Mouse (Mus musculus): Measurements from ENCODE around the gene Fggy. TPM values are rescaled to one million over a fixed set of nuclear protein-coding genes. Genes with fewer than 3 reads are reported as not detected.
A peak's percentile ranks its signal among the peaks of the same experiment; 100 is the strongest.

The Fggy gene
- polyA plus RNA-seq, 1 experiment, result 22.2 TPM

DNA sequence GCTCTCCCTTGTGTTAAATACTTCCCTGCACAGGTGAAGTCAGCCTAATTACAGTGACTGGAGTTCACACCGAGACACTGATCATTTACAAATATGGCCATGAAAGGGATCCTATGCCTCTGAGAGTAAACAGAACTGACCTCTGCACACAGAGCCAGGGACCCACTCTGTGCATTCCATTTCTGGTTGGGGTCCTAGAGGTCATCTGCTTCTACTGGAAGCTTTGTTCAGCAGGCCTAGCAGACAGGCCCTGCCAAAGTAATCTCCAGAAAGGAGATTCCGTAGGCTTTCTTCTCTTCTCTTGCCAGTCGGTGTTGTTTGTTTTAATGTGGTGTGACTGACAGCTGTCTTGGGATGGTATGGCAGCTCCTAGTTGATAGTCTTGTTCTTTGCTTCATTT lies 101.7 kb downstream of the Fggy start:
- H3K27me3 ChIP-seq (ENCODE audit: control insufficient read depth, insufficient read depth, low read length, poor library complexity, severe bottlenecking), result no peaks in the 10 kb centered on the region
- TF ChIP-seq EP300 (IDR thresholded peaks at IDR 0.05; ENCODE audit: insufficient read depth, low read depth, low read length) (no peak), POLR2A (IDR thresholded peaks at IDR 0.05; ENCODE audit: insufficient read depth, low read length) (no peak), CTCF (IDR thresholded peaks at IDR 0.05; ENCODE audit: low read depth, low read length) (no peak)
- peaks cover 2% of the 10 kb centered on the region for H3K4me1 ChIP-seq (ENCODE audit: control insufficient read depth, insufficient read depth, low read length)
- H3K9ac ChIP-seq (ENCODE audit: low read depth, poor library complexity, severe bottlenecking), result no peak overlapping the region
- no peaks in the 10 kb centered on the region for H3K36me3 ChIP-seq (ENCODE audit: control insufficient read depth, insufficient read depth, low read length, poor library complexity, severe bottlenecking)
- peak overlapping the region; percentile 15 for H3K27ac ChIP-seq (ENCODE audit: insufficient read depth, low read length)
- H3K9me3 ChIP-seq (replicated peaks; ENCODE audit: control insufficient read depth, insufficient read depth, low read length, poor library complexity, severe bottlenecking), result no peaks in the 10 kb centered on the region
- no peak overlapping the region for H3K4me3 ChIP-seq (ENCODE audit: low read depth, low read length)

DNA sequence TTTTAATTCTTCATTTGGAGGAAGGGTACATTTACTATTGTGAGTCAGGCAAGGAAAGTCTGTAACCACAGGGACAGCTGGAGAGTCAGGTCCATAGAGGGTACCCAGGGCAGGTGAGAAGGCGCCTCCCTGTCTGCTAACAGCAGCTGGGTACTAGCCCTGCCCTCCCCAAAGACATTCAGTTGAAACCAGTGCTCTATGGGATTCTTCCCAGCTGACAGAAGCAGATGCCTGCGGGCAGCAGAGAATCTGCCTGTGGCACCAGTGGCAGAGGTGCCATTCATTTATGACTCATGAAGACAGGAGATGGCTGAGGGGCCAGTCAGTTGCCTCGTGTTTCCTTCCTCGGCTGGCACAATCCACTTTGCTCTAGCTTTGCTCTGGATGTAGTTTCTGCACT lies 106.3 kb downstream of the Fggy start:
- H3K27ac ChIP-seq (ENCODE audit: insufficient read depth, low read length), result no peak overlapping the region
- no peaks in the 10 kb centered on the region for H3K36me3 ChIP-seq (ENCODE audit: control insufficient read depth, insufficient read depth, low read length, poor library complexity, severe bottlenecking)
- no peaks in the 10 kb centered on the region for H3K4me1 ChIP-seq (ENCODE audit: control insufficient read depth, insufficient read depth, low read length)
- H3K27me3 ChIP-seq (ENCODE audit: control insufficient read depth, insufficient read depth, low read length, poor library complexity, severe bottlenecking), result no peaks in the 10 kb centered on the region
- H3K9ac ChIP-seq (ENCODE audit: low read depth, poor library complexity, severe bottlenecking), result no peak overlapping the region
- no peak for TF ChIP-seq POLR2A (IDR thresholded peaks at IDR 0.05; ENCODE audit: insufficient read depth, low read length)
- no peak for TF ChIP-seq EP300 (IDR thresholded peaks at IDR 0.05; ENCODE audit: insufficient read depth, low read depth, low read length)
- no peak for TF ChIP-seq CTCF (IDR thresholded peaks at IDR 0.05; ENCODE audit: low read depth, low read length)
- H3K9me3 ChIP-seq (replicated peaks; ENCODE audit: control insufficient read depth, insufficient read depth, low read length, poor library complexity, severe bottlenecking), result no peaks in the 10 kb centered on the region
- no peak overlapping the region for H3K4me3 ChIP-seq (ENCODE audit: low read depth, low read length)

DNA sequence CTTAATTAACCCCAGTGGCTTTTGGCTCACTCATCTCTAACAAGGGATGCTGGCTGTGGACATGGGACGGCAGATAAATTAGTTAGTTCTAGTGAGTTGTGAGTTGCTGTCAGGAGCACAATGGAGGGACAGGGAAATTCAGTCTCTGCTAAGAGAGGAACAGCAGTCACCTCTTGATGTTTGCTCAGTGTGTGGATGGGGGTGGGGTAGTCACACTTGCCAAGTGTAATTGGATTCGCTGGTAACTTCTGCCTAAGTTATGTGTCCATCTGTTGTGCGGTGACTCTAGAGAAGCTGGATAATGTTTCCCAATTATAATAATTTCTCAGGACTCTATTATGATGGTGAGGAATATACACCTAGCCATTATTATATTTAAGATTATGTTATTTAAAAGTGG lies 107.0 kb downstream of the Fggy start:
- H3K4me1 ChIP-seq (ENCODE audit: control insufficient read depth, insufficient read depth, low read length), result no peaks in the 10 kb centered on the region
- H3K9ac ChIP-seq (ENCODE audit: low read depth, poor library complexity, severe bottlenecking), result no peak overlapping the region
- H3K36me3 ChIP-seq (ENCODE audit: control insufficient read depth, insufficient read depth, low read length, poor library complexity, severe bottlenecking), result no peaks in the 10 kb centered on the region
- no peaks in the 10 kb centered on the region for H3K9me3 ChIP-seq (replicated peaks; ENCODE audit: control insufficient read depth, insufficient read depth, low read length, poor library complexity, severe bottlenecking)
- no peak overlapping the region for H3K27ac ChIP-seq (ENCODE audit: insufficient read depth, low read length)
- no peaks in the 10 kb centered on the region for H3K27me3 ChIP-seq (ENCODE audit: control insufficient read depth, insufficient read depth, low read length, poor library complexity, severe bottlenecking)
- no peak overlapping the region for H3K4me3 ChIP-seq (ENCODE audit: low read depth, low read length)
- TF ChIP-seq POLR2A (IDR thresholded peaks at IDR 0.05; ENCODE audit: insufficient read depth, low read length), result no peak
- TF ChIP-seq CTCF (IDR thresholded peaks at IDR 0.05; ENCODE audit: low read depth, low read length), result no peak
- no peak for TF ChIP-seq EP300 (IDR thresholded peaks at IDR 0.05; ENCODE audit: insufficient read depth, low read depth, low read length)

DNA sequence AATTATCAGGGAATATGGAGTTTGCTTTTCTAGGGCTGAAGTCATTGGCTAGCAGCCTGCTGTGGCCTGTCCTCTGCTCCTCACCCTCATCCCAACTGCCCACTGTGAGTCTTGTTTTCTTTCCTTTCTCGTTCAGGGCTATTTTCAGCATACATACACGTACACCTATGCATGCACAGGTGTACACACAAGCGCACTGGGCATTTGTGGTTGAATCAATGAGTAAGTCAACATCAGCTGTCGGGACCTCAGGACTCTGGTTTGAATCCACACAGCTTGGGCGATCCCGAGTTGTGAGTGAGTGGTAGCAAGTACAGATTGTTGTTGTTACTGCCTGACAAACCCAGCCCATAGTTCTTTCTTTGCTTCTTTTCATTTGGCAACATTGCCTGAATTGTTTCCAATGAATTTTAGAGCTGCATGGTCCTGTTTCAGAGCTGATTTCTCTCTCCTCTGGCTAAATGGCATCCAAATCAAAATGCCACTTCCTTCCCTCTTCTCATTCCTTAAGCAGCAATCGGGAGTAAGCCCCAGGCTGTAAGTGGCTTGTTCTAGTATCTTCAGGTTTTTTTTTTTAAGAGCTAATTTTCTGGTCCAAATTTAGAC lies 109.1 kb downstream of the Fggy start:
- H3K27ac ChIP-seq (ENCODE audit: insufficient read depth, low read length), result no peak overlapping the region
- H3K4me3 ChIP-seq (ENCODE audit: low read depth, low read length), result no peak overlapping the region
- H3K36me3 ChIP-seq (ENCODE audit: control insufficient read depth, insufficient read depth, low read length, poor library complexity, severe bottlenecking), result no peaks in the 10 kb centered on the region
- no peaks in the 10 kb centered on the region for H3K9me3 ChIP-seq (replicated peaks; ENCODE audit: control insufficient read depth, insufficient read depth, low read length, poor library complexity, severe bottlenecking)
- no peaks in the 10 kb centered on the region for H3K27me3 ChIP-seq (ENCODE audit: control insufficient read depth, insufficient read depth, low read length, poor library complexity, severe bottlenecking)
- H3K4me1 ChIP-seq (ENCODE audit: control insufficient read depth, insufficient read depth, low read length), result no peaks in the 10 kb centered on the region
- H3K9ac ChIP-seq (ENCODE audit: low read depth, poor library complexity, severe bottlenecking), result no peak overlapping the region
- TF ChIP-seq POLR2A (IDR thresholded peaks at IDR 0.05; ENCODE audit: insufficient read depth, low read length) (no peak), CTCF (IDR thresholded peaks at IDR 0.05; ENCODE audit: low read depth, low read length) (no peak), EP300 (IDR thresholded peaks at IDR 0.05; ENCODE audit: insufficient read depth, low read depth, low read length) (no peak)

DNA sequence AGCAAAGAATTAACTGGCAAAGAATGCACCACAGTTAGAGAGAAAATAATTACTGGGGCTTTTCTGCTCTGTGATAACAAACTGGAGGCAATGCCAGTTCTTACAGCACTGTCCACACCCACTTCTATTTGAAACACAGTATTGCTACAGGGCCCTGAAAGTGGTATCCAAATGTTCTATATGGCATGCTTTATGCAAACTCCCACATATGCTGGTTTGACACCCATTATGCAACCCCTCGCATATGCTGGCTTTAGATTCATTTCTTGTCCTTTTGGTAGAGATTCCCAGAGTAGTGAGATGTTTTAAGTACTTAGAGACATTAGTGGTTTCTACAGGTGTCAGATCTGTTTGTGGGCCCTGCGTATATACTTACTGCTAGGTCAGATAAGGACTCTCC lies 109.6 kb downstream of the Fggy start:
- H3K27ac ChIP-seq (ENCODE audit: insufficient read depth, low read length), result no peak overlapping the region
- no peaks in the 10 kb centered on the region for H3K4me1 ChIP-seq (ENCODE audit: control insufficient read depth, insufficient read depth, low read length)
- H3K9ac ChIP-seq (ENCODE audit: low read depth, poor library complexity, severe bottlenecking), result no peak overlapping the region
- H3K9me3 ChIP-seq (replicated peaks; ENCODE audit: control insufficient read depth, insufficient read depth, low read length, poor library complexity, severe bottlenecking), result no peaks in the 10 kb centered on the region
- H3K27me3 ChIP-seq (ENCODE audit: control insufficient read depth, insufficient read depth, low read length, poor library complexity, severe bottlenecking), result no peaks in the 10 kb centered on the region
- TF ChIP-seq POLR2A (IDR thresholded peaks at IDR 0.05; ENCODE audit: insufficient read depth, low read length), result no peak
- no peaks in the 10 kb centered on the region for H3K36me3 ChIP-seq (ENCODE audit: control insufficient read depth, insufficient read depth, low read length, poor library complexity, severe bottlenecking)
- no peak overlapping the region for H3K4me3 ChIP-seq (ENCODE audit: low read depth, low read length)

DNA sequence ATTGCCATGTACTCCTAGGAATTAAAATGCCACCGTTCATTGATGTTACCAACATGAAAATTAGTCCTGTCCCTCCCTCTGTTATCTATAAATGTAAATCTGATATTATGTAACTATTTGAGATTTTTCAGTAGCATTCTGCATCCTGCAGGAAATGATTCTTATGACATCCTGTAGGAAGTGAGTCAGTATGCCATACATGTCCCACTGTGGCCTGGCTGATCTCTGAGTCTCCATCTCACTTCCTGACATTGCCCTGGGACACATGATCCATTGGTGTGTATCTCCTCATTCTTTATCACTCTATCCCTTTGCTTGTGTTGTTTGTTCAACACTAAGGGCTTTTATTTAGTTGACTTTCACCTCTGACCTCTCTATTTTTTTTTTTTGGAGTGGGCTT lies 110.3 kb downstream of the Fggy start:
- no peak for TF ChIP-seq CTCF (IDR thresholded peaks at IDR 0.05; ENCODE audit: low read depth, low read length)

More for the DNA sequence above, 110.3 kb downstream of the Fggy start:
- Histone ChIP-seq H3K9me3 (replicated peaks; ENCODE audit: control insufficient read depth, insufficient read depth, low read length, poor library complexity, severe bottlenecking) (no peaks in the 10 kb centered on the region), H3K27ac (ENCODE audit: insufficient read depth, low read length) (no peak overlapping the region), H3K9ac (ENCODE audit: low read depth, poor library complexity, severe bottlenecking) (no peak overlapping the region), H3K4me3 (ENCODE audit: low read depth, low read length) (no peak overlapping the region), H3K4me1 (ENCODE audit: control insufficient read depth, insufficient read depth, low read length) (no peaks in the 10 kb centered on the region), H3K36me3 (ENCODE audit: control insufficient read depth, insufficient read depth, low read length, poor library complexity, severe bottlenecking) (no peaks in the 10 kb centered on the region), H3K27me3 (ENCODE audit: control insufficient read depth, insufficient read depth, low read length, poor library complexity, severe bottlenecking) (no peaks in the 10 kb centered on the region)

Measured in ES-Bruce4 (cell line).